Mouse (Mus musculus): ENCODE data around the gene Vamp2.

DNA sequence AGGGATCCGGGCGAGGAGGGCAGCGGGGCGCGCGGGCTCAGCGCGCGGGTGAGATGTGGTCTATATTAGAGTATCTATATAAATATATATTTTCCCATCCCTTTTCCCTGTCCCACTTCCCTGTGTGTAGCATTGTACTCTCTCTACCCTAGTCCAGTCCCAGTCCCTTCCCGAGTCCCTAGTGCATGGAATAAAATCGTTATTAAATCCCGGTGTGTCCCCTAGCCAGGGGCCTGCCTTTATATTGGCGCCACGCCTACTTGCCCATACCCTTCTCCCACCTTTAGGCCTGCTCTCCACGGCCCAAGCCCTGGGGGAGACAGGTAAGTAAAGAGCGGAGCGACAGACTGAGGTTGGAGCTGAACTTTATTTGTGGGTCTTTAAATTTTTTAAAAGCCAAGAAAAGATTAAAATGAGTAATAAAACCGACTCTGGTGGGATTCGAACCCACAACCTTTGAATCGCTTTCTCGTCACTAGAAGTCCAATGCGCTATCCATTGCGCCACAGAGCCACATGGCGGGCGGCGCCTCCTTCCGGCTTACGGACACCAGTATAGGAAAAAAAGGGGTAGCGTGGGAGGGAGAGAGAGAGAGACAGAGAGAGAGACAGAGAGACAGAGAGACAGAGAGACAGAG is 34.9 kb downstream of the Vamp2 start:
- TF ChIP-seq CTCF (IDR thresholded peaks at IDR 0.05; ENCODE audit: control insufficient read depth, insufficient read depth, insufficient replicate concordance, low read depth, low read length) (no peak), POLR2A (IDR thresholded peaks at IDR 0.05; ENCODE audit: control insufficient read depth, low read depth, low read length) (no peak)

Data from testis, adult 2 months (tissue).